Mouse (Mus musculus): ENCODE results near the gene 1700067P10Rik. TPM values are rescaled to one million over a fixed set of nuclear protein-coding genes. Genes with fewer than 3 reads are reported as not detected.

1700067P10Rik gene
- polyA plus RNA-seq, 1 experiment from 2014 or later = not detected

- 34% methylated on average over 4 of the region's 4 CpGs for WGBS
- H3K27me3 ChIP-seq (replicated peaks; ENCODE audit: control insufficient read depth, insufficient read depth, low read length) = 0 out of 2 replicates have a peak, but pooled peaks cover 3% of the 10 kb centered on the region
- no peaks in the 10 kb centered on the region for H3K36me3 ChIP-seq (ENCODE audit: control insufficient read depth, insufficient read depth)
- no peak overlapping the region for H3K4me3 ChIP-seq (replicated peaks; ENCODE audit: low read length)
- no peaks in the 10 kb centered on the region for H3K9me3 ChIP-seq (ENCODE audit: control insufficient read depth, low read length)
- no peak for ATAC-seq
- H3K4me2 ChIP-seq (ENCODE audit: low read length) = no peak overlapping the region
- no peaks in the 10 kb centered on the region for H3K4me1 ChIP-seq (replicated peaks; ENCODE audit: control insufficient read depth, insufficient read depth, low read length)
- no peak overlapping the region for H3K9ac ChIP-seq (replicated peaks; ENCODE audit: low read depth, low read length)
- H3K27ac ChIP-seq (ENCODE audit: low read length) = no peak overlapping the region
These were observed 18.2 kb downstream of the 1700067P10Rik start for GRCm38 (mm10) chr17:48107333-48107732.

- H3K4me2 ChIP-seq (ENCODE audit: low read length) = no peak overlapping the region
- WGBS = 54% methylated on average over 6 of the region's 6 CpGs
- H3K36me3 ChIP-seq (ENCODE audit: control insufficient read depth, insufficient read depth) = no peaks in the 10 kb centered on the region
- no peaks in the 10 kb centered on the region for H3K9me3 ChIP-seq (ENCODE audit: control insufficient read depth, low read length)
- no peaks in the 10 kb centered on the region for H3K4me1 ChIP-seq (replicated peaks; ENCODE audit: control insufficient read depth, insufficient read depth, low read length)
- H3K27me3 ChIP-seq (replicated peaks; ENCODE audit: control insufficient read depth, insufficient read depth, low read length) = 0 out of 2 replicates have a peak, but pooled peaks cover 3% of the 10 kb centered on the region
- H3K9ac ChIP-seq (replicated peaks; ENCODE audit: low read depth, low read length) = no peak overlapping the region
- no peak overlapping the region for H3K27ac ChIP-seq (ENCODE audit: low read length)
- no peak for ATAC-seq
- H3K4me3 ChIP-seq (replicated peaks; ENCODE audit: low read length) = no peak overlapping the region
These were observed 18.7 kb downstream of the 1700067P10Rik start for GRCm38 (mm10) chr17:48107862-48108261.

GRCm38 (mm10) chr17:48108520-48108919, 19.4 kb downstream of the 1700067P10Rik start:
- ATAC-seq = no peak
- 0 out of 2 replicates have a peak, but pooled peaks cover 1% of the 10 kb centered on the region for H3K27me3 ChIP-seq (replicated peaks; ENCODE audit: control insufficient read depth, insufficient read depth, low read length)
- WGBS = 73% methylated on average over 3 of the region's 3 CpGs

GRCm38 (mm10) chr17:48110547-48111287, 21.6 kb downstream of the 1700067P10Rik start:
- H3K36me3 ChIP-seq (ENCODE audit: control insufficient read depth, insufficient read depth) = no peaks in the 10 kb centered on the region
- H3K9me3 ChIP-seq (ENCODE audit: control insufficient read depth, low read length) = no peaks in the 10 kb centered on the region
- ATAC-seq = no peak
- H3K27me3 ChIP-seq (replicated peaks; ENCODE audit: control insufficient read depth, insufficient read depth, low read length) = no peaks in the 10 kb centered on the region
- no peak overlapping the region for H3K27ac ChIP-seq (ENCODE audit: low read length)
- no peak overlapping the region for H3K4me2 ChIP-seq (ENCODE audit: low read length)
- no peak overlapping the region for H3K9ac ChIP-seq (replicated peaks; ENCODE audit: low read depth, low read length)
- no peak overlapping the region for H3K4me3 ChIP-seq (replicated peaks; ENCODE audit: low read length)
- no peaks in the 10 kb centered on the region for H3K4me1 ChIP-seq (replicated peaks; ENCODE audit: control insufficient read depth, insufficient read depth, low read length)
- WGBS = 46% methylated on average over 8 of the region's 8 CpGs

More at GRCm38 (mm10) chr17:48108520-48108919, 19.4 kb downstream of the 1700067P10Rik start:
- H3K4me2 ChIP-seq (ENCODE audit: low read length) = no peak overlapping the region
- no peaks in the 10 kb centered on the region for H3K4me1 ChIP-seq (replicated peaks; ENCODE audit: control insufficient read depth, insufficient read depth, low read length)
- no peak overlapping the region for H3K27ac ChIP-seq (ENCODE audit: low read length)
- H3K9ac ChIP-seq (replicated peaks; ENCODE audit: low read depth, low read length) = no peak overlapping the region
- H3K9me3 ChIP-seq (ENCODE audit: control insufficient read depth, low read length) = no peaks in the 10 kb centered on the region
- H3K4me3 ChIP-seq (replicated peaks; ENCODE audit: low read length) = no peak overlapping the region
- no peaks in the 10 kb centered on the region for H3K36me3 ChIP-seq (ENCODE audit: control insufficient read depth, insufficient read depth)

- no peak overlapping the region for H3K27ac ChIP-seq (ENCODE audit: low read length)
- whole genome bisulfite sequencing = 94% methylated on average over 1 of the region's 1 CpGs
- H3K4me2 ChIP-seq (ENCODE audit: low read length) = no peak overlapping the region
- no peak for ATAC-seq
- no peak overlapping the region for H3K9ac ChIP-seq (replicated peaks; ENCODE audit: low read depth, low read length)
- no peaks in the 10 kb centered on the region for H3K9me3 ChIP-seq (ENCODE audit: control insufficient read depth, low read length)
- H3K36me3 ChIP-seq (ENCODE audit: control insufficient read depth, insufficient read depth) = no peaks in the 10 kb centered on the region
- H3K4me1 ChIP-seq (replicated peaks; ENCODE audit: control insufficient read depth, insufficient read depth, low read length) = no peaks in the 10 kb centered on the region
- H3K4me3 ChIP-seq (replicated peaks; ENCODE audit: low read length) = no peak overlapping the region
- no peaks in the 10 kb centered on the region for H3K27me3 ChIP-seq (replicated peaks; ENCODE audit: control insufficient read depth, insufficient read depth, low read length)
These were observed 29.5 kb downstream of the 1700067P10Rik start for GRCm38 (mm10) chr17:48118570-48118969.

- 17% methylated on average over 3 of the region's 3 CpGs for WGBS
- H3K4me3 ChIP-seq (replicated peaks; ENCODE audit: low read length) = no peak overlapping the region
- no peaks in the 10 kb centered on the region for H3K9me3 ChIP-seq (ENCODE audit: control insufficient read depth, low read length)
- no peaks in the 10 kb centered on the region for H3K27me3 ChIP-seq (replicated peaks; ENCODE audit: control insufficient read depth, insufficient read depth, low read length)
- H3K9ac ChIP-seq (replicated peaks; ENCODE audit: low read depth, low read length) = no peak overlapping the region
- H3K4me1 ChIP-seq (replicated peaks; ENCODE audit: control insufficient read depth, insufficient read depth, low read length) = no peaks in the 10 kb centered on the region
- H3K36me3 ChIP-seq (ENCODE audit: control insufficient read depth, insufficient read depth) = no peaks in the 10 kb centered on the region
- H3K4me2 ChIP-seq (ENCODE audit: low read length) = no peak overlapping the region
- ATAC-seq = peak; percentile 45; the same call in 1 of the 2 replicates
- no peak overlapping the region for H3K27ac ChIP-seq (ENCODE audit: low read length)
These were observed 30.5 kb downstream of the 1700067P10Rik start for GRCm38 (mm10) chr17:48119656-48120055.

GRCm38 (mm10) chr17:48120456-48120855, 31.3 kb downstream of the 1700067P10Rik start:
- Histone ChIP-seq H3K4me2 (ENCODE audit: low read length) (no peak overlapping the region), H3K4me1 (replicated peaks; ENCODE audit: control insufficient read depth, insufficient read depth, low read length) (no peaks in the 10 kb centered on the region), H3K9ac (replicated peaks; ENCODE audit: low read depth, low read length) (no peak overlapping the region), H3K27me3 (replicated peaks; ENCODE audit: control insufficient read depth, insufficient read depth, low read length) (no peaks in the 10 kb centered on the region), H3K9me3 (ENCODE audit: control insufficient read depth, low read length) (no peaks in the 10 kb centered on the region), H3K27ac (ENCODE audit: low read length) (no peak overlapping the region), H3K36me3 (ENCODE audit: control insufficient read depth, insufficient read depth) (no peaks in the 10 kb centered on the region), H3K4me3 (replicated peaks; ENCODE audit: low read length) (no peak overlapping the region)
- 92% methylated on average over 20 of the region's 20 CpGs for WGBS
- no peak for ATAC-seq

GRCm38 (mm10) chr17:48132810-48133209, 43.7 kb downstream of the 1700067P10Rik start:
- H3K27ac ChIP-seq (ENCODE audit: low read length) = no peak overlapping the region
- H3K4me3 ChIP-seq (replicated peaks; ENCODE audit: low read length) = no peak overlapping the region
- 94% methylated on average over 2 of the region's 2 CpGs for WGBS
- H3K4me1 ChIP-seq (replicated peaks; ENCODE audit: control insufficient read depth, insufficient read depth, low read length) = no peaks in the 10 kb centered on the region
- H3K36me3 ChIP-seq (ENCODE audit: control insufficient read depth, insufficient read depth) = no peaks in the 10 kb centered on the region
- H3K9me3 ChIP-seq (ENCODE audit: control insufficient read depth, low read length) = no peaks in the 10 kb centered on the region
- no peak overlapping the region for H3K4me2 ChIP-seq (ENCODE audit: low read length)
- no peak for ATAC-seq
- H3K9ac ChIP-seq (replicated peaks; ENCODE audit: low read depth, low read length) = no peak overlapping the region
- H3K27me3 ChIP-seq (replicated peaks; ENCODE audit: control insufficient read depth, insufficient read depth, low read length) = no peaks in the 10 kb centered on the region
